23 mouse cellular contexts compared by ENCODE assay signal in the genomic region with DNA sequence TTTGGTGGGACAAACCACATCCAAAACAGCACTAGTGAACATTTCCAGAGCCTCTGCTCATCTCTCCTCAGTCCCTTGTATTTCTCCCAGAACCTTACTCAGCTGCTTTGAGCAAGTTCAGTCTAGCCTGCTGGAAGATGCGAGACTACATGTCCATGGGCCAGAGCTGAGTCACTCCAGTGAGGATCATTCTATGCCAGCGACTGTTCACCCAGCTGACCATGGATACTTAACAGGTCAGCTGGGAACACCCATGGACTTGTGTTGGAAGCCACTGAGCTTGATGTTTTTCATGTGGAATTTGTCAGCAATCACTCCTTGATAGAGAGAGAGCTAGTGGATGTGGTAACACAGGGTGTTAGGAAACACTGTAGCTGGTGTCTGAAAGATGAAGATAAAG.
DNase-seq lines count a peak whose midpoint lies in the region; ATAC-seq and TF ChIP-seq lines count a peak whose summit lies in the region.
"Had no signal": no experiment of that assay in that cellular context is flagged by ENCODE, and none has a peak within 500 bp of the region (broad histone marks: within the 10 kb centered on the region; RNA-seq: fewer than 3 reads in every experiment).

No protein-coding gene starts in this region.

- no peak for ATAC-seq in lung, postnatal 0 days
- ATAC-seq: forebrain, embryonic 15.5 days; liver, postnatal 0 days had no signal

- peak; percentile 50 for DNase-seq in gastrocnemius, adult 2 months
- no peak for DNase-seq in gastrocnemius, postnatal 4 days (ENCODE audit: low spot score in 2 of 2)
- peak; percentile 8 for DNase-seq in lung, postnatal 36 days
- no peak for DNase-seq in lung, postnatal 0 days (ENCODE audit: low spot score)
- peak; percentile 67 for DNase-seq in gastrocnemius, postnatal 25 days
- peak; percentile 68 for DNase-seq in skeletal muscle tissue, adult 2 months (ENCODE audit: low read depth, low spot score)
- DNase-seq in thymus, postnatal 4 days: no peak
- no peak for DNase-seq in thymus, adult 2 months
- DNase-seq: adrenal gland, postnatal 36 days; cerebellum, adult 2 months; cerebellum, postnatal 36 days; kidney, postnatal 4 days; layer of hippocampus, adult 9-11 months; left cerebral cortex, postnatal 4 days; liver, postnatal 0 days; right cerebral cortex, postnatal 25 days had no signal

- no peak overlapping the region for H3K4me3 ChIP-seq in gastrocnemius, adult 2 months
- H3K4me3 ChIP-seq in lung, postnatal 0 days (ENCODE audit: low read depth, low read length): no peak overlapping the region
- no peak overlapping the region for H3K4me3 ChIP-seq in thymus, adult 2 months (ENCODE audit: control insufficient read depth, insufficient read depth, low read length)
- H3K4me3 ChIP-seq: embryonic facial prominence, embryonic 10.5 days; forebrain, embryonic 15.5 days; heart, embryonic 15.5 days; hindbrain, embryonic 13.5 days; left cerebral cortex, adult 2 months; stomach, embryonic 15.5 days had no signal

- H3K4me2 ChIP-seq in lung, postnatal 0 days (replicated peaks; ENCODE audit: low read depth, low read length): no peak overlapping the region
- H3K4me2 ChIP-seq: forebrain, embryonic 15.5 days; heart, embryonic 15.5 days; hindbrain, embryonic 13.5 days; stomach, embryonic 15.5 days had no signal

- H3K27ac ChIP-seq in gastrocnemius, adult 2 months: no peak overlapping the region
- H3K27ac ChIP-seq in lung, postnatal 0 days (ENCODE audit: low read length): no peak overlapping the region
- H3K27ac ChIP-seq in thymus, adult 2 months (ENCODE audit: control insufficient read depth, insufficient read depth, low read length): no peak overlapping the region
- H3K27ac ChIP-seq: embryonic facial prominence, embryonic 10.5 days; forebrain, embryonic 15.5 days; heart, embryonic 15.5 days; hindbrain, embryonic 13.5 days; left cerebral cortex, adult 2 months; stomach, embryonic 15.5 days had no signal

- H3K36me3 ChIP-seq in lung, postnatal 0 days (ENCODE audit: insufficient read depth, low read length): no peaks in the 10 kb centered on the region
- H3K36me3 ChIP-seq in thymus, adult 2 months (ENCODE audit: control insufficient read depth, insufficient read depth, low read length): no peaks in the 10 kb centered on the region
- H3K36me3 ChIP-seq: embryonic facial prominence, embryonic 10.5 days; forebrain, embryonic 15.5 days; G1E; heart, embryonic 15.5 days; hindbrain, embryonic 13.5 days; stomach, embryonic 15.5 days had no signal

- H3K27me3 ChIP-seq in lung, postnatal 0 days (replicated peaks; ENCODE audit: insufficient read depth, low read length): no peaks in the 10 kb centered on the region
- no peaks in the 10 kb centered on the region for H3K27me3 ChIP-seq in thymus, adult 2 months (ENCODE audit: control insufficient read depth, insufficient read depth, low read length)
- H3K27me3 ChIP-seq: forebrain, embryonic 15.5 days; heart, embryonic 15.5 days; hindbrain, embryonic 13.5 days; stomach, embryonic 15.5 days had no signal

- no peaks in the 10 kb centered on the region for H3K9me3 ChIP-seq in lung, postnatal 0 days (ENCODE audit: low read length)
- H3K9me3 ChIP-seq: embryonic facial prominence, embryonic 10.5 days; forebrain, embryonic 15.5 days; heart, embryonic 15.5 days; hindbrain, embryonic 13.5 days; stomach, embryonic 15.5 days had no signal

- TF ChIP-seq CTCF in gastrocnemius, adult 2 months (IDR thresholded peaks at IDR 0.05): no peak
- TF ChIP-seq CTCF in lung, postnatal 0 days (IDR thresholded peaks at IDR 0.05): no peak
- TF ChIP-seq CTCF in thymus, adult 2 months (IDR thresholded peaks at IDR 0.05; ENCODE audit: borderline replicate concordance, control insufficient read depth, extremely low read depth, insufficient read depth, low read length, poor library complexity): no peak

- intact Hi-C loops in gastrocnemius, adult 2 months (cut with DNase I): no loop called here

- TF ChIP-seq POLR2A in thymus, adult 2 months (IDR thresholded peaks at IDR 0.05; ENCODE audit: control insufficient read depth, extremely low read depth, insufficient read depth, low read length, poor library complexity): no peak

- 78% methylated on average over 2 of the region's 2 CpGs for WGBS in lung, postnatal 0 days
- 89% methylated on average over 2 of the region's 2 CpGs for WGBS in thymus, adult 2 months

- no peak overlapping the region for H3K9ac ChIP-seq in lung, postnatal 0 days (replicated peaks; ENCODE audit: low read depth)
- H3K9ac ChIP-seq: forebrain, embryonic 15.5 days; heart, embryonic 15.5 days; hindbrain, embryonic 13.5 days; liver, postnatal 0 days; stomach, embryonic 15.5 days had no signal

- no peak for TF ChIP-seq EP300 in lung, postnatal 0 days (IDR thresholded peaks at IDR 0.05)

- no peaks in the 10 kb centered on the region for H3K4me1 ChIP-seq in lung, postnatal 0 days (ENCODE audit: insufficient read depth, low read depth, low read length)
- H3K4me1 ChIP-seq in thymus, adult 2 months (replicated peaks; ENCODE audit: control insufficient read depth, insufficient read depth, low read length): no peaks in the 10 kb centered on the region
- H3K4me1 ChIP-seq: embryonic facial prominence, embryonic 10.5 days; forebrain, embryonic 15.5 days; heart, embryonic 15.5 days; hindbrain, embryonic 13.5 days; stomach, embryonic 15.5 days had no signal

Comparison
In these comparisons a context has a peak if more than half of its experiments do, and no peak if none do; other contexts are left out.
1. DNase-seq: peak in gastrocnemius, adult 2 months (single experiment), lung, postnatal 36 days (single experiment), gastrocnemius, postnatal 25 days (single experiment) and skeletal muscle tissue, adult 2 months (single experiment); none in gastrocnemius, postnatal 4 days (0 of 2), lung, postnatal 0 days (single experiment), thymus, postnatal 4 days (single experiment) and thymus, adult 2 months (single experiment).